Mouse (Mus musculus) neural tube, embryonic 12.5 days (tissue): ENCODE measurements around the gene Nme7. TPM values are rescaled to one million over a fixed set of nuclear protein-coding genes. Genes with fewer than 3 reads are reported as not detected.

Experiments
- ATAC-seq: fragments of 200-750 bp; cut with Nextera tagmentation; 2 replicates; pipeline ENCODE4 v1.8.0; 2017; ENCODE audit warnings: low read depth, mild to moderate bottlenecking, moderate TSS enrichment, moderate library complexity; ENCODE audit not compliant: low FRiP score
- H3K27ac ChIP-seq: fragments of 300-500 bp; sonication (generic); 2 replicates; pipeline ENCODE4 v1.5.1; 2016
- H3K27me3 ChIP-seq: fragments of 300-500 bp; sonication (generic); replicated peaks from 2 replicates; pipeline ENCODE4 v1.6.1; 2016; ENCODE audit warnings: mild to moderate bottlenecking
- H3K36me3 ChIP-seq: fragments of 300-500 bp; sonication (generic); 2 replicates; pipeline ENCODE4 v1.6.1; 2016; ENCODE audit warnings: mild to moderate bottlenecking
- H3K4me1 ChIP-seq: fragments of 300-500 bp; sonication (generic); 2 replicates; pipeline ENCODE4 v1.6.1; 2016
- H3K4me2 ChIP-seq: fragments of 300-500 bp; sonication (generic); replicated peaks from 2 replicates; pipeline ENCODE4 v1.6.1; 2016; ENCODE audit warnings: mild to moderate bottlenecking
- H3K4me3 ChIP-seq: fragments of 300-500 bp; sonication (generic); 2 replicates; pipeline ENCODE4 v1.5.1; 2016
- H3K9ac ChIP-seq: fragments of 300-500 bp; sonication (generic); 2 replicates; pipeline ENCODE4 v1.6.1; 2016; ENCODE audit warnings: mild to moderate bottlenecking
- H3K9me3 ChIP-seq: fragments of 300-500 bp; sonication (generic); 2 replicates; pipeline ENCODE4 v1.6.1; 2016; ENCODE audit warnings: mild to moderate bottlenecking
- WGBS: fragments of 180-500 bp; shearing (Covaris S2); methylation state at CpG from one replicate; pipeline ENCODE4 v1.1.7; 2016; 5-methylcytosine and 5-hydroxymethylcytosine counted together
- polyA plus RNA-seq: library from polyadenylated mRNA; unstranded; fragments of >200 nt; fragmentation: Nextera tagmentation; extraction: Ambion mirVana; gene quantifications from 2 replicates; pipeline ENCODE4 v1.2.1, GENCODE M21; 2016

Gene Nme7
- polyA plus RNA-seq, 1 experiment from 2014 or later = 24.9 TPM

DNA sequence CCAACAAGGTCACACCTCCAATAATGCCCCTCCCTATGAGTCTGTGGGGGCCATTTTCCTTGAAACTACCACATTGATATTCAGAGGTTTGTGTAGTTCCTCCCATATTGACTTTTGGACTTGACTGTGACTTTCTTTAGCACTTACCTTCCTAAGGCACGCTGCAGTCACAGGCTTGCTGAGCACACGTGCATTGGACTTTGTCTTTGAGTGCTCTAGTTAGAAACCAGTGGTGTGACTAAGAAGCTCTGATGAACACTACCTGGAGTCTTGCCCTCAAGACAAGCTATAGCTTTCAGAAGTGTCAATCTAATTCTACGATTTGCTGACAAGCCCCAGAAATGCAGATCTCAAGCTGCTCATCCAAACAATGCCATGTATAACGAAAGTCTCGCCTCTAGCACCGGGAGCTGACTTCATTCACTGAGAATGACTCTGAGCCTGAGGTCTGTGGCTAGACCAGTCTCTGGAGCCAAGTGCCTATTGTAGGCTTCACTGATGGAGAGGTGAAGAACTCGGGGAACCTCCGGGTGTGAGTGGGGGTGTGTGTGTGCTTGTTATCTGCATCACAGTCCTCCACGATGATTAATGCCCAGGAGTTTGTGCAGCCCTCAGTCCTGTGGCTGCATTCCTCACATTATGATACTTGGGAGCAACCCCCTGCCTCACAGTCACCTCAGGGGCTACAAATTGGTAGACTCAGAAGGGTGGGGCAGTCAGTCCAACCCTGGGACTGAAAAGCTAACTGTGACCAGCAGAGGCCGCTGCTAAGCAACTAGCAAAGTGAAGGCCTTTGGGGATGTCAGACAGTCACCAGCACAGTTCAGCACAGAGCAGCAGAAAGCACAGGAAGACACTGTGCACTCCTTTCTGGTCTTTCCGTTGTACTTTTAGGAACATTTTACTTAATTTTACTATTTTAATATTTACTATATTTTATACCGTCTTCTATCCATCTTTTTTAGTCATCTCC lies 62.5 kb downstream of the Nme7 start:
- Histone ChIP-seq H3K4me2 (no peak overlapping the region), H3K27ac (no peak overlapping the region), H3K4me3 (no peak overlapping the region), H3K9ac (no peak overlapping the region), H3K27me3 (no peaks in the 10 kb centered on the region), H3K4me1 (no peaks in the 10 kb centered on the region), H3K9me3 (no peaks in the 10 kb centered on the region), H3K36me3 (no peaks in the 10 kb centered on the region)
- 77% methylated on average over 12 of the region's 12 CpGs for WGBS
- ATAC-seq = peak; percentile 77

DNA sequence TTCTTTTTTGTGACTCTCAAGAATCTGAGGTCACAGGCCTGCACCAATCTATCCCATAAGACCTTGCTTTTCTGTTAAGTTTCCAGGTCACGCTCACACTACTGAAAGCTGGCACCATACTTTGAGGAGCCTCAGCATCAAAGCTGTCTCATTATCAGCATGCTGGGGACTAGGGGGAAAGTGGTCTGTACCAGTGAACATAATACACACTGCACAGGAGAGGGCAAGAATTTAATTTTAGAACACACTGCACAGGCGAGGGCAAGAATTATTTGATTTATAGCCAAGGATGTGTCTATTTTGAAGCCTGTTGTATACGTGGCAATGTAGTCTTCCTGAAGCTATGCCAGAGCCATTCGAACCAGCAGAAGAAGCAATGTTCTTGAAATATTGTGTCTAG lies 64.2 kb downstream of the Nme7 start:
- Histone ChIP-seq H3K4me3 (no peak overlapping the region), H3K4me1 (no peaks in the 10 kb centered on the region), H3K9ac (no peak overlapping the region), H3K4me2 (no peak overlapping the region), H3K9me3 (no peaks in the 10 kb centered on the region), H3K27ac (no peak overlapping the region), H3K27me3 (no peaks in the 10 kb centered on the region), H3K36me3 (peaks cover 5% of the 10 kb centered on the region; the same call in 1 of the 2 replicates)
- ATAC-seq = no peak
- WGBS = 87% methylated on average over 4 of the region's 4 CpGs

DNA sequence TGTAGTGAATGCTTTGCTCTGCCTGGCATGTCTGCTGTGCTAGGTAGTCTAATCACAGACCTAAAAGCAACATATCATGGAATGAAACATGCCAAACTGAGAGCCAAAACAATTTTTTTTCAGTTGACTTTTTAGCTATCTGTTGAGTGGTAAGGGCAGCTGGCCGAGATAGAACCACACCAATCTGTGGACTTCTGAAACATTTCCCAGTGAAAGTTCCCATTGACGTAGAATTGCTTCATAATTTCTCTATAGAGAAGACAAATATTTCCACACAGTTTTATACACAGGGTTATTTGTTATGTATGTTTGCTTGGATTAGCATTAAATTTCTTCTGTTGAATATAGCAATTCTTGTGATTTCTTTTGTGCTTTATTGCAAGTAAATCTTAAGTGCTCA lies 65.9 kb downstream of the Nme7 start:
- Histone ChIP-seq H3K4me3 (no peak overlapping the region), H3K9me3 (no peaks in the 10 kb centered on the region), H3K4me1 (0 out of 2 replicates have a peak, but pooled peaks cover 3% of the 10 kb centered on the region), H3K4me2 (no peak overlapping the region), H3K9ac (no peak overlapping the region), H3K27ac (no peak overlapping the region), H3K27me3 (no peaks in the 10 kb centered on the region), H3K36me3 (peaks cover 5% of the 10 kb centered on the region; the same call in 1 of the 2 replicates)
- WGBS = 94% methylated on average over 2 of the region's 2 CpGs
- no peak for ATAC-seq

DNA sequence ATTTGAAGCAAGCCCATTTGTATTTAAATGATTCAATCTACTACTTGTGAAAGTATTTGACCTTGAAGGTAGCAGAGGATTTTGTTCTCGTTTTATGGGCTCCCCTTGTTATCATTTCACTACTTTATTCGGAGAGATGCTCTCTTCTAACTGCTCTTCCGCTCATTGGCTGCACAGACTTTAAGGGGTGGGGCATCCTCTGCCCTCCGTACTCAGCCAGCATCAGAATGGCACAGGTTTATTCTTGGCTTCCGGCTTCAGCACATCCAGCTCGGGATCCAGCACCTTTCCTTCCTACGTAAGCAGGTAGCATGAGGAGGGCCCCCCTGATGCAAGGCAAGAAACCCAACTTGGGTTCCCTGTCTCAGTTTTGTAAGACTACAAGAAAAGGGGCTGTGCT lies 69.1 kb downstream of the Nme7 start:
- Histone ChIP-seq H3K4me1 (0 out of 2 replicates have a peak, but pooled peaks cover 3% of the 10 kb centered on the region), H3K4me3 (no peak overlapping the region), H3K27ac (no peak overlapping the region), H3K9me3 (no peaks in the 10 kb centered on the region), H3K9ac (no peak overlapping the region), H3K4me2 (no peak overlapping the region), H3K36me3 (peaks cover 5% of the 10 kb centered on the region; the same call in 1 of the 2 replicates), H3K27me3 (no peaks in the 10 kb centered on the region)
- no peak for ATAC-seq
- WGBS = 87% methylated on average over 7 of the region's 7 CpGs

DNA sequence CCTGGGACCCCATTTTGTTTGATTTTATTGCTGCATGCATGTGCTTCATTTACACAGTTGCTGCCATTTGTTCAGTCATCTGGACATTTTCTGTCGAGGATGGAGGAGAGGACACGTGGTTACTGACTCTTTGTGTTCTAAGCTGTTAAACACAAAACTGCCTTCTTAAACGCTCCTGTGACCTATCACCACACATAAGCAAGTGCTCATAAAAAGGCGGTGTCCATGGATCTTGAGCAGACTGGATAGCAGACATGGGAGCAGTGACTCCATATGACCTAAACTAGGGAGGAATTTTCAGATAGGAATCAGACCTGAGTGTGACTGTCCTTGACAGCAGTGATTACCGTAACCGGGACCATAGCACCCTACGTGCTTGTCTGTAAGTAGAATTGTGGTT lies 70.1 kb downstream of the Nme7 start:
- H3K27ac ChIP-seq = no peak overlapping the region

DNA sequence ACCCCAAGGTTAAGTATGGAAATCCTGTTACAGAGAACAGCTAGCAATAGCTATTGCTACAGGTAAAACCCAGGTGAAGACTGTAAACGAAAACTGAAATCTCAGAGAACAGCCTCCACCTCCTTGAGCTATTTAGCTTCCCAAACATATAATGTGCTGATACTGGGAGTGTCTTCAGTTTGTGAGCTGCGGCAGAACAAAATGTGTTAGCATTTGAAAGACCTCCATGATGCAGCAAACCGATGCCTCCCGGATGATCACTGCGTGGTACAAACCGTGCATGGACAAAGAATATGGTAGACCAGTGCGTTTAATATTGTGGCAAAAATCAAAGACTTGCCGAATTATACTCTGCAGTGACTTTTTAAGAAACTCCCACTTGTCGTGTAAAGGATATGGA lies 71.7 kb downstream of the Nme7 start:
- Histone ChIP-seq H3K27me3 (no peaks in the 10 kb centered on the region), H3K27ac (no peak overlapping the region), H3K9ac (no peak overlapping the region), H3K4me2 (no peak overlapping the region), H3K4me3 (no peak overlapping the region), H3K9me3 (no peaks in the 10 kb centered on the region), H3K36me3 (peaks cover 5% of the 10 kb centered on the region; the same call in 1 of the 2 replicates), H3K4me1 (0 out of 2 replicates have a peak, but pooled peaks cover 3% of the 10 kb centered on the region)
- no peak for ATAC-seq
- 94% methylated on average over 9 of the region's 9 CpGs for WGBS

More for the DNA sequence above, 70.1 kb downstream of the Nme7 start:
- 0 out of 2 replicates have a peak, but pooled peaks cover 3% of the 10 kb centered on the region for H3K4me1 ChIP-seq
- H3K9ac ChIP-seq = no peak overlapping the region
- H3K27me3 ChIP-seq = no peaks in the 10 kb centered on the region
- H3K9me3 ChIP-seq = no peaks in the 10 kb centered on the region
- WGBS = 58% methylated on average over 7 of the region's 7 CpGs
- no peak for ATAC-seq
- H3K4me2 ChIP-seq = no peak overlapping the region
- no peak overlapping the region for H3K4me3 ChIP-seq
- H3K36me3 ChIP-seq = peaks cover 5% of the 10 kb centered on the region; the same call in 1 of the 2 replicates

DNA sequence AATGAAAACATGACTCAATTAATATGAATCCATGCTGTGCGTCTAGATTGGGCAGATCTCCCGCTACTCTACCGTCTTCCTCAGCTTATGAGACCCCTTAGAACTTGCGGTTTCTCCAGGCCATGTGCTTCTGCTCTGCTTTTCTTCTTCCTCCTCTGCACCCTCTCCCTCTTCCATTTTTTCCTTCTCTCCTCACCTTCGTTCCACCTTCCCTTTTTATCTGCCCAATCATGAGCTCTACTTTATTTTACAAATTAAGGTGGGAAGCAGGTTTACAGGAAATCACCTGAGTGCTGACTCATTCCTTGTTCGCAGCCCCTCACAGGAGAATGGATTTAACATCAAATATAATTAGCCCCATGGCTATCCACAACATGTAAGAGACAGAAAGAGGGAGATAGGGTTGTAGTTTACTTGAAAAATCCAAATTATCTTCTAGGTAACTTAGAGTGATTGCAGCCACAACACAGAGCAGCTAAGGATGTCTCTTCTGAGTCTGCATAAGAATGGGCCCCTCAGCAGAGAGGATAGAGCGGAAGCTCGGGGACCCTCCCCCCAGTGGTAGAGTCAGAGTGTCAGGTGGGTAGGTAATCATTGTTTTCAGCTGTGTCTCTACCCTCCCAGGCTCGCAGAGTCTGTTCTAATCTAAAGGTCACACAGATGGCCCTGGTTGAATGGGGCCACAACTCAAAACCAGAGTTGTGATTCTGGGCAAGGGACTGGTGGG lies 73.0 kb downstream of the Nme7 start:
- ATAC-seq = no peak
- H3K27me3 ChIP-seq = no peaks in the 10 kb centered on the region
- H3K9ac ChIP-seq = no peak overlapping the region
- peaks cover 1% of the 10 kb centered on the region; the same call in 1 of the 2 replicates for H3K36me3 ChIP-seq
- H3K4me1 ChIP-seq = 0 out of 2 replicates have a peak, but pooled peaks cover 3% of the 10 kb centered on the region
- H3K27ac ChIP-seq = no peak overlapping the region
- H3K4me3 ChIP-seq = no peak overlapping the region
- H3K4me2 ChIP-seq = no peak overlapping the region
- no peaks in the 10 kb centered on the region for H3K9me3 ChIP-seq
- 75% methylated on average over 9 of the region's 9 CpGs for WGBS

DNA sequence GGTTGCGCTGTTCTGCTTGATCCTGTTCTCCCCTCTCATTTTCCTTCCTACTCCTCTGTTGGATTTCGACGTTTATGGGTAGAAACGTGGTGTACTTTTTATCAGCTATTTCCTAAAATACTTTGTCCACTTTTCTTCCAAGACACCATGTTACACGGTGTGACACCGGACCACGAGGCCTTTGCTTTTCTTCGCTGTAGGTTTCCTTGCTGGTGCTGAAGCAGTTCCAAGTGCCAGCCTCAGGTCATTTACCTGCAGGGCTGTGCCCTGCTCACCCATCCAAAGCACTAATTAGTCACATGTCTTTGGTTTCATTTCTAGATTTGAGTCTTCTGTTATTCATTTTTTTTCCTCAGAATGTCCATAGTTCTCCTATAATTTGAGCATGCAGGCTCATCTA lies 79.7 kb downstream of the Nme7 start:
- WGBS = 91% methylated on average over 8 of the region's 8 CpGs
- H3K27me3 ChIP-seq = no peaks in the 10 kb centered on the region
- no peak for ATAC-seq
- H3K36me3 ChIP-seq = no peaks in the 10 kb centered on the region
- no peak overlapping the region for H3K4me2 ChIP-seq
- H3K4me3 ChIP-seq = no peak overlapping the region
- no peaks in the 10 kb centered on the region for H3K4me1 ChIP-seq
- H3K9ac ChIP-seq = no peak overlapping the region
- H3K9me3 ChIP-seq = no peaks in the 10 kb centered on the region
- H3K27ac ChIP-seq = no peak overlapping the region

DNA sequence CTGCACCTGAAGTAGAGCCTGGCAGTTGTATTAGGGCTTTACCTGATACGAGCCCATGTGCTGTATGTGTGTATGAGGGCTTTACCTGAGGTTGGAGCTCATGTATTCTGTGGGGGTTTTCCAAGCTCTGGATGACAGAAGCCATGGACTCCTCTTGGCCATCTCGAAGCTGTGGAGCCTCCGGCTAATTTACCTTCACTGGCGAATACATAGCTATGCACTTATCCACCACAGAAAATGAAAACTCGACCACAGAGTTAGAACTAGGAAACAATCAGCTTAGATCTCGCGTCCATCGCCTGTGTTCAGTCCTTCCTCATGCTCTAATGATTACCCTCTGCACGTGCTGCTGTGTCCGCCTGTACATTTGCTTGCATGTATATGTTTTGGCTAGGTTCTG lies 80.4 kb downstream of the Nme7 start:
- H3K27me3 ChIP-seq = no peaks in the 10 kb centered on the region
- no peak for ATAC-seq
- no peaks in the 10 kb centered on the region for H3K4me1 ChIP-seq
- H3K36me3 ChIP-seq = no peaks in the 10 kb centered on the region
- no peak overlapping the region for H3K9ac ChIP-seq
- no peak overlapping the region for H3K4me2 ChIP-seq
- 93% methylated on average over 10 of the region's 10 CpGs for WGBS
- H3K9me3 ChIP-seq = no peaks in the 10 kb centered on the region
- H3K4me3 ChIP-seq = no peak overlapping the region
- no peak overlapping the region for H3K27ac ChIP-seq

DNA sequence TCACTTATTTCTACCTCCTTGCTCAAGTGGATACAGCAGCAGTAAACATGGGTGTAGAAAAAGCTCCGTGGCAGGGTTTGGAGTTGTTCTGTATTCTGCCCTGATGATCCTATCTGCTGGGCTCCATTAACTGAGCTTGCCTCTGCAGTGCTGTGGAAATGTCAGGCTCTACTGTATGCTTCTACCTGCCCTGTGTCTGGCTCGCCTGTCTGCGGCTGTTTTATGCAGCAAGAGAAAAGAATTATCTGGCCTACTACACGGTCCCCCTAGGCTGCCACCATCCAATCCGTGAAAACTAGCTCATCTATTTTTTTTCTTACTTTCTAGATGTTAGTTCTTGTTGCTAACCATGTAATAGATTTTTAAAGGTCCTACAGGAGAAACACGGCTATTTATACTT lies 81.1 kb downstream of the Nme7 start:
- H3K4me2 ChIP-seq = no peak overlapping the region
- 92% methylated on average over 6 of the region's 6 CpGs for WGBS
- ATAC-seq = no peak

DNA sequence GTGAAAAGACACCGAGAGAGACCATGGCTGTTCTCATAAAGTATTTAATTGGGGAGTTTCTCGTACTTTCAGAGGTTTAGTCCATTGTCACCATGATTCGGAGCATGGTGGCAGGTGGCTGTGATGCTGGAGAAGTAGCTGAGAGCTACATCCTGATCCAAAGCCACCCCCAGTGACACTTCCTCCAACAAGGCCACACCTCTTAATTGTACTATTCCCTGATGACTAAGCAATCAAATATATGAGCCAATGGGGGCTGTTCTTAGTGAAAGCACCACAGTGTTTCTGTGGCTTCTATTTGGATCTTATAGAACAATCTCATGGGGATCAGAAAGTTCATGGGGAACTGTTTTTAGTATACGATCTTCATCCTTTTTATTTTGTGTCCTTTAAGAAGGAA lies 85.8 kb downstream of the Nme7 start:
- Histone ChIP-seq H3K27me3 (no peaks in the 10 kb centered on the region), H3K9me3 (no peaks in the 10 kb centered on the region), H3K36me3 (no peaks in the 10 kb centered on the region), H3K4me3 (no peak overlapping the region), H3K4me2 (no peak overlapping the region), H3K27ac (no peak overlapping the region), H3K9ac (no peak overlapping the region), H3K4me1 (peaks cover 7% of the 10 kb centered on the region; the same call in 1 of the 2 replicates)
- no peak for ATAC-seq
- WGBS = 81% methylated on average over 4 of the region's 4 CpGs

More for the DNA sequence above, 81.1 kb downstream of the Nme7 start:
- Histone ChIP-seq H3K36me3 (no peaks in the 10 kb centered on the region), H3K9ac (no peak overlapping the region), H3K27me3 (no peaks in the 10 kb centered on the region), H3K4me1 (no peaks in the 10 kb centered on the region), H3K9me3 (no peaks in the 10 kb centered on the region), H3K4me3 (no peak overlapping the region), H3K27ac (no peak overlapping the region)

DNA sequence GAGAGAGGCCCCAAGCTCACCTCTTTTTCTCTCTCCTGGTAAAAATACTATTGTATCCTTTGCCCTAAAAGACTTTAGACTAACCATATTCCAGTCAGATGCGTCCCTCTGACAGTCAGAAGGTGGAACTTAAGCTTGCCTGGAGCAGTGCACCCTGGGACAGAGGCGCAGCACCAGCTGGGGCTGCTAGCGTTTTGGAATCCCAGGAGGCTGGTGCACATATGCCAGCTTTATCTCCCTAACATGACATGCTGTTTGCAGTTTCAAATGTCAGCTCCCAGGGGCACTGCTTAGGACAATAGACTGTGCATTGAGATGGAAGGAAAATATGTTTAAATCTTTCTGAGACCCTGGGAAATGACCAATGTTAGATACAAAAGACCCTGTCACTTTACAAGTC lies 88.3 kb downstream of the Nme7 start:
- no peaks in the 10 kb centered on the region for H3K9me3 ChIP-seq
- H3K4me3 ChIP-seq = no peak overlapping the region
- no peak overlapping the region for H3K4me2 ChIP-seq
- 34% methylated on average over 3 of the region's 3 CpGs for WGBS
- H3K36me3 ChIP-seq = no peaks in the 10 kb centered on the region
- H3K27ac ChIP-seq = no peak overlapping the region
- H3K9ac ChIP-seq = no peak overlapping the region
- H3K4me1 ChIP-seq = peaks cover 19% of the 10 kb centered on the region; the same call in 1 of the 2 replicates
- peak; percentile 67 for ATAC-seq
- H3K27me3 ChIP-seq = no peaks in the 10 kb centered on the region
